Mouse (Mus musculus) ES-Bruce4 (cell line): ENCODE measurements around the gene Prickle2. TPM values are rescaled to one million over a fixed set of nuclear protein-coding genes. Genes with fewer than 3 reads are reported as not detected.

Experiments used
- H3K27ac ChIP-seq: 2 replicates; pipeline ENCODE4 v1.5.1; 2012; ENCODE audit warnings: low read length, inconsistent platforms; ENCODE audit not compliant: insufficient read depth
- H3K27me3 ChIP-seq: 2 replicates; pipeline ENCODE4 v1.6.1; 2012; ENCODE audit warnings: mild to moderate bottlenecking, low read length, inconsistent platforms; ENCODE audit not compliant: control insufficient read depth, poor library complexity, insufficient read depth, severe bottlenecking
- H3K36me3 ChIP-seq: 2 replicates; pipeline ENCODE4 v1.6.1; 2012; ENCODE audit warnings: inconsistent platforms, mild to moderate bottlenecking, low read length, moderate library complexity; ENCODE audit not compliant: control insufficient read depth, poor library complexity, insufficient read depth, severe bottlenecking
- H3K4me1 ChIP-seq: one replicate; pipeline ENCODE4 v1.8.1; 2011; ENCODE audit warnings: low read length; ENCODE audit not compliant: control insufficient read depth, insufficient read depth
- H3K4me3 ChIP-seq: 2 replicates; pipeline ENCODE4 v1.5.1; 2011; ENCODE audit warnings: low read depth, mild to moderate bottlenecking, low read length
- H3K9ac ChIP-seq: 2 replicates; pipeline ENCODE4 v1.6.1; 2012; ENCODE audit warnings: low read depth, mild to moderate bottlenecking, inconsistent platforms; ENCODE audit not compliant: poor library complexity, severe bottlenecking
- H3K9me3 ChIP-seq: replicated peaks from 2 replicates; pipeline ENCODE4 v1.6.1; 2012; ENCODE audit warnings: mild to moderate bottlenecking, low read length, inconsistent platforms; ENCODE audit not compliant: control insufficient read depth, poor library complexity, insufficient read depth, severe bottlenecking
- CTCF ChIP-seq: IDR thresholded peaks from one replicate; pipeline ENCODE4 v1.8.1; 2011; ENCODE audit warnings: low read depth, low read length
- EP300 ChIP-seq: IDR thresholded peaks from 2 replicates; pipeline ENCODE4 v1.6.1; 2011; ENCODE audit warnings: low read depth, low read length; ENCODE audit not compliant: insufficient read depth
- POLR2A ChIP-seq: IDR thresholded peaks from one replicate; pipeline ENCODE4 v1.8.1; 2011; ENCODE audit warnings: low read length; ENCODE audit not compliant: insufficient read depth
- polyA plus RNA-seq: library from polyadenylated mRNA; stranded (reverse); fragments of >200 nt; gene quantifications from 2 replicates; pipeline ENCODE4 v1.2.4, GENCODE M21; 2011; ENCODE audit warnings: low read depth; ENCODE audit not compliant: missing spikeins, insufficient read depth, insufficient read length

Prickle2 gene
- polyA plus RNA-seq, 1 experiment = 3.3 TPM

GRCm38 (mm10) chr6:92545204-92545603 is 160.8 kb downstream of the Prickle2 start:
- H3K9ac ChIP-seq = no peak overlapping the region
- no peaks in the 10 kb centered on the region for H3K27me3 ChIP-seq
- no peak overlapping the region for H3K4me3 ChIP-seq
- no peaks in the 10 kb centered on the region for H3K4me1 ChIP-seq
- H3K27ac ChIP-seq = no peak overlapping the region
- H3K9me3 ChIP-seq = no peaks in the 10 kb centered on the region
- TF ChIP-seq EP300 (no peak), POLR2A (no peak), CTCF (no peak)
- H3K36me3 ChIP-seq = no peaks in the 10 kb centered on the region

GRCm38 (mm10) chr6:92543825-92544224 is 162.1 kb downstream of the Prickle2 start:
- Histone ChIP-seq H3K27ac (no peak overlapping the region), H3K4me3 (no peak overlapping the region), H3K27me3 (no peaks in the 10 kb centered on the region), H3K9ac (no peak overlapping the region), H3K9me3 (no peaks in the 10 kb centered on the region), H3K36me3 (no peaks in the 10 kb centered on the region), H3K4me1 (no peaks in the 10 kb centered on the region)
- TF ChIP-seq CTCF (no peak), EP300 (no peak), POLR2A (no peak)

GRCm38 (mm10) chr6:92542402-92543101 is 163.4 kb downstream of the Prickle2 start:
- Histone ChIP-seq H3K4me1 (no peaks in the 10 kb centered on the region), H3K9ac (no peak overlapping the region), H3K4me3 (no peak overlapping the region), H3K36me3 (no peaks in the 10 kb centered on the region), H3K9me3 (no peaks in the 10 kb centered on the region), H3K27ac (no peak overlapping the region), H3K27me3 (no peaks in the 10 kb centered on the region)
- TF ChIP-seq CTCF (no peak), EP300 (no peak), POLR2A (no peak)

GRCm38 (mm10) chr6:92534226-92535031 is 171.5 kb downstream of the Prickle2 start:
- Histone ChIP-seq H3K9ac (no peak overlapping the region), H3K27ac (no peak overlapping the region), H3K9me3 (no peaks in the 10 kb centered on the region), H3K4me3 (no peak overlapping the region), H3K27me3 (no peaks in the 10 kb centered on the region), H3K36me3 (no peaks in the 10 kb centered on the region), H3K4me1 (no peaks in the 10 kb centered on the region)
- TF ChIP-seq POLR2A (no peak), CTCF (no peak), EP300 (no peak)

GRCm38 (mm10) chr6:92533306-92534063 is 172.5 kb downstream of the Prickle2 start:
- TF ChIP-seq POLR2A (no peak), CTCF (no peak), EP300 (no peak)
- no peak overlapping the region for H3K4me3 ChIP-seq
- no peaks in the 10 kb centered on the region for H3K27me3 ChIP-seq
- H3K36me3 ChIP-seq = no peaks in the 10 kb centered on the region
- H3K9ac ChIP-seq = no peak overlapping the region
- H3K27ac ChIP-seq = no peak overlapping the region
- no peaks in the 10 kb centered on the region for H3K9me3 ChIP-seq
- no peaks in the 10 kb centered on the region for H3K4me1 ChIP-seq

- H3K4me3 ChIP-seq = no peak overlapping the region
- H3K27ac ChIP-seq = no peak overlapping the region
- H3K9me3 ChIP-seq = no peaks in the 10 kb centered on the region
- H3K4me1 ChIP-seq = no peaks in the 10 kb centered on the region
- H3K36me3 ChIP-seq = no peaks in the 10 kb centered on the region
- TF ChIP-seq POLR2A (no peak), CTCF (no peak), EP300 (no peak)
- H3K9ac ChIP-seq = no peak overlapping the region
- no peaks in the 10 kb centered on the region for H3K27me3 ChIP-seq
Observed at GRCm38 (mm10) chr6:92532896-92533295, 173.1 kb downstream of the Prickle2 start.
